Mouse (Mus musculus) brain, embryonic 14.5 days (tissue): ENCODE measurements at regions not wholly inside any gene's neighbourhood (a gene's known extent, or its start where the extent isn't known, plus 50 kb on each side); places are given as distances from the start of the nearest gene placed in this dataset.

Experiments
- CTCF ChIP-seq: fragments of 200-500 bp; IDR thresholded peaks from 2 replicates; pipeline ENCODE4 v1.5.1; 2012; ENCODE audit warnings: inconsistent platforms, mild to moderate bottlenecking, moderate library complexity, borderline replicate concordance; ENCODE audit not compliant: insufficient read depth, insufficient read length; ENCODE audit errors: extremely low read depth
- POLR2A ChIP-seq: fragments of 200-500 bp; IDR thresholded peaks from 2 replicates; pipeline ENCODE4 v1.6.1; 2012; ENCODE audit warnings: mild to moderate bottlenecking, inconsistent platforms, borderline replicate concordance; ENCODE audit not compliant: poor library complexity, insufficient read depth, insufficient read length, severe bottlenecking; ENCODE audit errors: extremely low read depth

GRCm38 (mm10) chr2:170287301-170287885 lies 139.5 kb upstream of the Zfp217 start:
- TF ChIP-seq CTCF (no peak), POLR2A (no peak)
